Mouse (Mus musculus) heart, adult 2 months (tissue): ENCODE results near the gene Nbea. TPM values are rescaled to one million over a fixed set of nuclear protein-coding genes. Genes with fewer than 3 reads are reported as not detected.
A peak's percentile ranks its signal among the peaks of the same experiment; 100 is the strongest.

Experiments used
- DNase-seq, 2 experiments: peaks; one replicate each; pipeline ENCODE4 v3.0.0; 2021
- H3K27ac ChIP-seq: fragments of 200-600 bp; 2 replicates; pipeline ENCODE4 v1.8.1; 2022
- H3K27me3 ChIP-seq: fragments of 200-500 bp; 2 replicates; pipeline ENCODE4 v1.6.1; 2012; ENCODE audit warnings: mild to moderate bottlenecking, low read length, inconsistent platforms, mixed read lengths; ENCODE audit not compliant: control insufficient read depth, insufficient read depth
- H3K36me3 ChIP-seq: fragments of 200-500 bp; 2 replicates; pipeline ENCODE4 v1.6.1; 2012; ENCODE audit warnings: low read length, inconsistent platforms; ENCODE audit not compliant: control insufficient read depth, insufficient read depth
- H3K4me1 ChIP-seq: fragments of 200-500 bp; 2 replicates; pipeline ENCODE4 v1.6.1; 2011; ENCODE audit warnings: low read length; ENCODE audit not compliant: control insufficient read depth, insufficient read depth
- H3K4me3 ChIP-seq: fragments of 200-600 bp; 2 replicates; pipeline ENCODE4 v1.8.1; 2022
- H3K79me2 ChIP-seq: fragments of 200-500 bp; replicated peaks from 2 replicates; pipeline ENCODE4 v1.6.1; 2012; ENCODE audit warnings: mild to moderate bottlenecking, inconsistent platforms, low read length, moderate library complexity, mixed read lengths; ENCODE audit not compliant: control insufficient read depth, insufficient read depth
- H3K9ac ChIP-seq: fragments of 200-500 bp; 2 replicates; pipeline ENCODE4 v1.6.1; 2012; ENCODE audit warnings: low read depth, mild to moderate bottlenecking, control low read depth, inconsistent platforms, low read length, mixed read lengths
- CTCF ChIP-seq: fragments of 200-600 bp; IDR thresholded peaks from 2 replicates; pipeline ENCODE4 v1.8.1; 2022; ENCODE audit warnings: antibody characterized with exemption, mild to moderate bottlenecking, moderate library complexity
- EP300 ChIP-seq: fragments of 200-500 bp; IDR thresholded peaks from 2 replicates; pipeline ENCODE4 v1.6.1; 2011; ENCODE audit warnings: low read depth, low read length, control low read depth; ENCODE audit not compliant: insufficient read depth
- POLR2A ChIP-seq: fragments of 200-500 bp; IDR thresholded peaks from 2 replicates; pipeline ENCODE4 v1.6.1; 2011; ENCODE audit warnings: mild to moderate bottlenecking, low read depth, low read length, control low read depth; ENCODE audit not compliant: insufficient read depth
- whole genome bisulfite sequencing: fragments of 180-500 bp; shearing (Covaris S2); methylation state at CpG from one replicate; pipeline ENCODE4 v1.1.7; 2018; 5-methylcytosine and 5-hydroxymethylcytosine counted together
- intact Hi-C: fragments of 180-260 bp; cut with DNase I; formaldehyde crosslinking; loops from one replicate; pipeline ENCODE4 v1.15.1; 2025
- polyA plus RNA-seq: library from polyadenylated mRNA; depleted of rRNA; stranded (reverse); fragments of >200 nt; gene quantifications from 2 replicates; pipeline ENCODE4 v1.2.3, GENCODE M21; 2012
- total RNA-seq, 2 experiments: library from RNA; stranded (reverse); gene quantifications; 2 replicates each; pipeline ENCODE4 v1.2.3; 2021

The Nbea gene
- total and polyA plus RNA-seq, 3 experiments: 6.2 to 12.4 (median 11.9) TPM

GRCm38 (mm10) chr3:55593312-55593711 lies 590.2 kb downstream of the Nbea start:
- H3K36me3 ChIP-seq: no peaks in the 10 kb centered on the region
- intact Hi-C loops: no loop called here
- H3K79me2 ChIP-seq: no peaks in the 10 kb centered on the region
- WGBS: 80% methylated on average over 5 of the region's 5 CpGs
- H3K9ac ChIP-seq: no peak overlapping the region
- H3K27me3 ChIP-seq: no peaks in the 10 kb centered on the region
- no peaks in the 10 kb centered on the region for H3K4me1 ChIP-seq
- DNase-seq: no peak
- TF ChIP-seq POLR2A (no peak), EP300 (no peak), CTCF (no peak)
- H3K27ac ChIP-seq: no peak overlapping the region
- no peak overlapping the region for H3K4me3 ChIP-seq

GRCm38 (mm10) chr3:55590727-55591126 lies 592.8 kb downstream of the Nbea start:
- H3K9ac ChIP-seq: no peak overlapping the region
- TF ChIP-seq CTCF (no peak), EP300 (no peak), POLR2A (no peak)
- no peaks in the 10 kb centered on the region for H3K4me1 ChIP-seq
- H3K36me3 ChIP-seq: no peaks in the 10 kb centered on the region
- H3K27me3 ChIP-seq: no peaks in the 10 kb centered on the region
- H3K79me2 ChIP-seq: no peaks in the 10 kb centered on the region
- no peak overlapping the region for H3K27ac ChIP-seq
- H3K4me3 ChIP-seq: no peak overlapping the region
- intact Hi-C loops: loop anchor here (2.0 kb wide), 1 partner anchor 14 kb away; no protein-coding TSS in a partner anchor
- WGBS: 77% methylated on average over 6 of the region's 6 CpGs
- no peak for DNase-seq

- Histone ChIP-seq H3K27ac (no peak overlapping the region), H3K27me3 (no peaks in the 10 kb centered on the region), H3K36me3 (no peaks in the 10 kb centered on the region), H3K4me1 (no peaks in the 10 kb centered on the region), H3K79me2 (no peaks in the 10 kb centered on the region), H3K4me3 (no peak overlapping the region), H3K9ac (no peak overlapping the region)
- WGBS: 59% methylated on average over 2 of the region's 2 CpGs
- TF ChIP-seq POLR2A (no peak), EP300 (no peak), CTCF (no peak)
- DNase-seq: no peak
- intact Hi-C loops: loop anchor here (2.0 kb wide), 1 partner anchor 13 kb away; no protein-coding TSS in a partner anchor
Measured at GRCm38 (mm10) chr3:55590291-55590690, 593.2 kb downstream of the Nbea start.

DNA sequence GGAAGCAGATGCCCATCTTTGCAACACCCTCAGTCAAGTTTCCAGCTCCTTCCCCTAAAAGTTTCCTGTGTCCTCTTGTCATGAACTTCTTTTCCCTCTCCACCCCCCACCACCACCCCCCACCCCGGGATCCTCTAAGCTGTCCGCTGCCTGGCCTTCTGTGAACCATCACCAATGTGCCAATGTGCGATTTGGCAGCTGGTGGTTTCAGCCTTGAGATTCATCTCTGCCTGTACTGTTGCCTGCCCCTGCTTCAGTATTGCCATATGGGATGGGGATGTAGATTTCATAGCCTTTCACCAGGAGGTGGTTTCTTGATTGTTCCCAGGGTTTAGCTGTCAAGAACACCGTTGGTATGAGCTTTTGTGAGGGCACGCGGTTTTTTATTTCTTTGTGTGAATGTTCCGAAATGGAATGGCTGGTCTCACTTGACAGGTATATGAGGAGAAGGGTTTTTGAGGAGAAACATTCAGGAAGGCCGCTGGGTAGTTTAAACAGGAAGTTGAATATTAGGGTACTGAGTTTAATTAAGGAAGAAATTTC lies 594.0 kb downstream of the Nbea start:
- DNase-seq: no peak
- Histone ChIP-seq H3K36me3 (no peaks in the 10 kb centered on the region), H3K27me3 (no peaks in the 10 kb centered on the region), H3K4me3 (no peak overlapping the region), H3K9ac (no peak overlapping the region), H3K4me1 (no peaks in the 10 kb centered on the region), H3K79me2 (no peaks in the 10 kb centered on the region), H3K27ac (no peak overlapping the region)
- no peak for TF ChIP-seq POLR2A
- no peak for TF ChIP-seq EP300
- no peak for TF ChIP-seq CTCF
- intact Hi-C loops: no loop called here
- WGBS: 79% methylated on average over 8 of the region's 8 CpGs

GRCm38 (mm10) chr3:55587972-55588946 lies 595.2 kb downstream of the Nbea start:
- peak; percentile 39 to 41 for DNase-seq
- Histone ChIP-seq H3K27me3 (no peaks in the 10 kb centered on the region), H3K4me1 (no peaks in the 10 kb centered on the region), H3K27ac (no peak overlapping the region), H3K4me3 (no peak overlapping the region), H3K9ac (no peak overlapping the region), H3K79me2 (no peaks in the 10 kb centered on the region), H3K36me3 (no peaks in the 10 kb centered on the region)
- intact Hi-C loops: no loop called here
- TF ChIP-seq CTCF (no peak), EP300 (no peak), POLR2A (no peak)
- 32% methylated on average over 12 of the region's 12 CpGs for WGBS

DNA sequence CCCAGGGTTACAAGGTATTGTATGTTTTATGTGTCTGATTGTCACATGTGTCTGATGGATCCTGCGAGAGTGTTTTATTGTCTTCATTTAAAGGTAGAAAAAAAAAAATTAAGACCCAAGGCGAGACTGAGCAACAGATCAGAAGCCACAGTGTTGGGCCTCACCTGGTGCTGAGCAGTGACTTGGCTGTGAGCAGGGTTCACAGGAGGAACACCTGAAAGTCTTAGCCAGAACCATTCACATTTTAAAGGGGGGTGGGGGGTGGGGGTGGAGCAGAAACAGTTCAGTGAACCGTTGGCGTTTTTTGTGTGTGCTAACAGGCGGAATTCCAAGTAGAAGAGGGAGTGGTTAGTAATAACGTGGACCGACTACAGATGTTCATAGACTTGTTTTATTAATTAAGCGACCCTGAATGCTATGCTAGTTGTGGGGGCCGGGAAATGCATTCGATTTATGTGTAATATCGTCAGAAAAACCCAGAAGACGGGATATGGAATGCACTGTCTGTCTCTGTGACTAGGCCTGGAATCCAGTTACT lies 596.0 kb downstream of the Nbea start:
- H3K27ac ChIP-seq: no peak overlapping the region

More for the DNA sequence above, 596.0 kb downstream of the Nbea start:
- 65% methylated on average over 12 of the region's 12 CpGs for WGBS
- intact Hi-C loops: no loop called here
- no peak overlapping the region for H3K9ac ChIP-seq
- no peak overlapping the region for H3K4me3 ChIP-seq
- DNase-seq: no peak
- no peak for TF ChIP-seq POLR2A
- no peak for TF ChIP-seq CTCF
- no peaks in the 10 kb centered on the region for H3K79me2 ChIP-seq
- H3K4me1 ChIP-seq: no peaks in the 10 kb centered on the region
- no peaks in the 10 kb centered on the region for H3K36me3 ChIP-seq
- no peaks in the 10 kb centered on the region for H3K27me3 ChIP-seq
